ENCODE assay signal across 13 mouse cellular contexts in genomic region chr14:26670964-26671363, GRCm38 (mm10). TPM values are rescaled to one million over a fixed set of nuclear protein-coding genes. Genes with fewer than 3 reads are reported as not detected.
DNase-seq lines count a peak whose midpoint lies in the region; ATAC-seq and TF ChIP-seq lines count a peak whose summit lies in the region.
"Had no signal": no experiment of that assay in that cellular context is flagged by ENCODE, and none has a peak within 500 bp of the region (broad histone marks: within the 10 kb centered on the region; RNA-seq: fewer than 3 reads in every experiment).

No protein-coding gene starts in this region.

- dilution Hi-C loops in CH12.LX (cut with MboI; ENCODE audit: extremely low pct_ligation_motif_present, extremely low pct_unique_long_range_greater_than_20kb, low sequenced_read_pairs) = no loop called here

- H3K36me3 ChIP-seq in heart, embryonic 11.5 days (ENCODE audit: control insufficient read depth, insufficient read depth, low read length) = peaks cover under 1% of the 10 kb centered on the region; the same call in 1 of the 2 replicates
- H3K36me3 ChIP-seq in lung, embryonic 14.5 days (ENCODE audit: insufficient read depth) = peaks cover 6% of the 10 kb centered on the region; the same call in 1 of the 2 replicates
- peaks cover 0 to 6% of the 10 kb centered on the region in 2 experiments for H3K36me3 ChIP-seq in CH12.LX (replicated peaks in 1 of 2; ENCODE audit: control insufficient read depth in 1 of 2, insufficient read depth in 1 of 2, low read length in 1 of 2)
- peaks cover 5% of the 10 kb centered on the region for H3K36me3 ChIP-seq in liver, embryonic 13.5 days

- in situ Hi-C loops in CH12.LX (cut with MboI; ENCODE audit: low pct_ligation_motif_present, low pct_unique_long_range_greater_than_20kb, low sequenced_read_pairs) = no loop called here

- no peak for TF ChIP-seq EP300 in CH12.LX (IDR thresholded peaks at IDR 0.05; ENCODE audit: low read length)

- H3K27me3 ChIP-seq in heart, embryonic 11.5 days (ENCODE audit: control insufficient read depth, insufficient read depth, low read length) = no peaks in the 10 kb centered on the region
- no peaks in the 10 kb centered on the region for H3K27me3 ChIP-seq in lung, embryonic 14.5 days (ENCODE audit: insufficient read depth, low read length)
- H3K27me3 ChIP-seq in CH12.LX (replicated peaks) = no peaks in the 10 kb centered on the region
- no peaks in the 10 kb centered on the region for H3K27me3 ChIP-seq in liver, embryonic 13.5 days

- H3K79me2 ChIP-seq in CH12.LX (replicated peaks; ENCODE audit: control insufficient read depth, extremely low read depth, insufficient read depth, poor library complexity, severe bottlenecking) = peaks cover 37% of the 10 kb centered on the region

- no peak overlapping the region for H3K9ac ChIP-seq in heart, embryonic 11.5 days (ENCODE audit: low read depth, low read length)
- H3K9ac ChIP-seq in lung, embryonic 14.5 days = no peak overlapping the region
- 0 out of 2 replicates have a peak overlapping the region, but pooled peaks have one; percentile 51 for H3K9ac ChIP-seq in CH12.LX (ENCODE audit: insufficient read depth, low read depth)
- H3K9ac ChIP-seq in liver, embryonic 13.5 days = peak overlapping the region; percentile 92; the same call in 1 of the 2 replicates

- TF ChIP-seq RAD21 in CH12.LX (IDR thresholded peaks at IDR 0.05; ENCODE audit: low read depth, low read length) = peak; percentile 44

- DNase-seq in heart, postnatal 25 days (ENCODE audit: low spot score) = no peak
- no peak for DNase-seq in lung, embryonic 14.5 days
- no peak for DNase-seq in lung, postnatal 14 days
- DNase-seq in CH12.LX (ENCODE audit: extremely low read depth) = peak; percentile 41
- DNase-seq in liver, embryonic 13.5 days = no peak
- no peak for DNase-seq in gastrocnemius, adult 8-10 months (ENCODE audit: low spot score in 2 of 2)
- DNase-seq in right cerebral cortex, adult 18-20 months = no peak
- DNase-seq: cerebellum, adult 9-10 months; kidney, adult 11 months; thymus, adult 2 months had no signal

- ATAC-seq in heart, embryonic 11.5 days (replicated peaks; ENCODE audit: insufficient number of reproducible peaks, low FRiP score, low TSS enrichment) = no peak
- no peak for ATAC-seq in lung, embryonic 14.5 days (ENCODE audit: insufficient read depth)
- no peak for ATAC-seq in liver, embryonic 13.5 days (ENCODE audit: low read depth)
- ATAC-seq: midbrain, embryonic 16.5 days had no signal

- no peak overlapping the region for H3K4me3 ChIP-seq in heart, embryonic 11.5 days (ENCODE audit: low read depth, low read length)
- no peak overlapping the region for H3K4me3 ChIP-seq in lung, embryonic 14.5 days (ENCODE audit: low read depth, low read length)
- no peak overlapping the region for H3K4me3 ChIP-seq in CH12.LX (replicated peaks in 1 of 3; ENCODE audit: low read depth in 2 of 3, low read length in 2 of 3, poor library complexity in 1 of 3)
- peak overlapping the region; percentile 95 for H3K4me3 ChIP-seq in liver, embryonic 13.5 days (replicated peaks)

- H3K4me1 ChIP-seq in heart, embryonic 11.5 days (ENCODE audit: control insufficient read depth, insufficient read depth, low read length) = peaks cover 15% of the 10 kb centered on the region; the same call in 1 of the 2 replicates
- peaks cover 9% of the 10 kb centered on the region for H3K4me1 ChIP-seq in lung, embryonic 14.5 days (ENCODE audit: insufficient read depth)
- H3K4me1 ChIP-seq in CH12.LX (ENCODE audit: control insufficient read depth in 1 of 2, insufficient read depth in 2 of 2) = peaks cover 5 to 47% of the 10 kb centered on the region in 2 experiments
- peaks cover 72% of the 10 kb centered on the region for H3K4me1 ChIP-seq in liver, embryonic 13.5 days (replicated peaks)

- intact Hi-C loops in heart, postnatal 25 days (cut with DNase I) = no loop called here

- TF ChIP-seq POLR2A in CH12.LX (IDR thresholded peaks at IDR 0.05; ENCODE audit: low read depth, low read length) = no peak

- H3K9me3 ChIP-seq in heart, embryonic 11.5 days (replicated peaks; ENCODE audit: control insufficient read depth, low read length) = no peaks in the 10 kb centered on the region
- H3K9me3 ChIP-seq in lung, embryonic 14.5 days (ENCODE audit: low read depth, low read length) = no peaks in the 10 kb centered on the region
- H3K9me3 ChIP-seq in CH12.LX (replicated peaks; ENCODE audit: low read length) = peaks cover 3% of the 10 kb centered on the region
- no peaks in the 10 kb centered on the region for H3K9me3 ChIP-seq in liver, embryonic 13.5 days (replicated peaks)

- H3K27ac ChIP-seq in heart, embryonic 11.5 days (ENCODE audit: low read depth, low read length) = no peak overlapping the region
- H3K27ac ChIP-seq in lung, embryonic 14.5 days (ENCODE audit: low read depth) = no peak overlapping the region
- no peak overlapping the region for H3K27ac ChIP-seq in CH12.LX (ENCODE audit: insufficient read depth, low read depth)
- H3K27ac ChIP-seq in liver, embryonic 13.5 days = peak overlapping the region; percentile 89; the same call in 1 of the 2 replicates

- TF ChIP-seq CTCF in lung, embryonic 14.5 days (IDR thresholded peaks at IDR 0.05; ENCODE audit: low read depth) = no peak
- peak in 1 of 2 experiments; percentile 82; a peak in 2 of 4 replicates for TF ChIP-seq CTCF in CH12.LX (conservative IDR thresholded peaks at IDR 0.05 in 1 of 2, IDR thresholded peaks at IDR 0.05 in 1 of 2; ENCODE audit: low read depth in 2 of 2, low read length in 2 of 2)

- H3K4me2 ChIP-seq in heart, embryonic 11.5 days = peak overlapping the region; percentile 87; the same call in 1 of the 2 replicates
- peak overlapping the region; percentile 96; the same call in 1 of the 2 replicates for H3K4me2 ChIP-seq in lung, embryonic 14.5 days
- H3K4me2 ChIP-seq in CH12.LX (ENCODE audit: insufficient read depth, low read depth, poor library complexity, severe bottlenecking) = peak overlapping the region; percentile 95
- H3K4me2 ChIP-seq in liver, embryonic 13.5 days = peak overlapping the region; percentile 98

TF ChIP-seq in CH12.LX, 34 proteins besides CTCF, POLR2A, EP300 and RAD21:
- peak; percentile 50 for TF ChIP-seq SMC3 (IDR thresholded peaks at IDR 0.05; ENCODE audit: low read depth, low read length)
- no peak for TF ChIP-seq NELFE (IDR thresholded peaks at IDR 0.05; ENCODE audit: low read depth, low read length)
- no peak for TF ChIP-seq HCFC1 (IDR thresholded peaks at IDR 0.05; ENCODE audit: low read depth, low read length)
- TF ChIP-seq MYC (IDR thresholded peaks at IDR 0.05; ENCODE audit: low read depth, low read length) = no peak
- no peak for TF ChIP-seq MAZ (IDR thresholded peaks at IDR 0.05; ENCODE audit: low read depth, low read length)
- TF ChIP-seq E2F4 (IDR thresholded peaks at IDR 0.05; ENCODE audit: insufficient replicate concordance, low read depth, low read length) = 0 out of 2 replicates have a peak, but pooled peaks have one; percentile 7

RNA-seq across cellular contexts. Expression of gene Pde12, which starts 1.3 kb away (rescaled TPM):
- 11.0 and 11.4 TPM in 2 replicates for polyA plus RNA-seq in heart, embryonic 11.5 days (2014; fragmentation: Nextera tagmentation; extraction: Ambion mirVana)
- total RNA-seq in heart, postnatal 25 days (2021) = 1 to 10 TPM; 4.5 to 4.6 TPM
- 10.6 and 11.5 TPM in 2 replicates for polyA plus RNA-seq in lung, embryonic 14.5 days (2014; fragmentation: Nextera tagmentation; extraction: Ambion mirVana)
- total RNA-seq in CH12.LX (2012; rRNA removed) = 8.4 and 10.6 TPM in 2 replicates
- 13.9 and 14.2 TPM in 2 replicates for total RNA-seq in CH12.LX (2014; rRNA removed)
- 11.9 and 14.9 TPM in 2 replicates for polyA plus RNA-seq in CH12.LX (2012; ENCODE audit: insufficient read length, low read depth)
- 8.4 and 9.6 TPM in 2 replicates for polyA plus RNA-seq in liver, embryonic 13.5 days (2015; fragmentation: Nextera tagmentation; extraction: Ambion mirVana)
- total RNA-seq in gastrocnemius, adult 8-10 months (2022) = 1 to 10 TPM; 3.7 to 4.7 (median 4.0) TPM

RNA-seq across cellular contexts. Expression of gene Dnah12, which starts 22.1 kb away (rescaled TPM):
- polyA plus RNA-seq in heart, embryonic 11.5 days (2014; fragmentation: Nextera tagmentation; extraction: Ambion mirVana) = 0.03 and 0.25 TPM in 2 replicates
- under 1 TPM; 0.03 to 0.06 TPM for total RNA-seq in heart, postnatal 25 days (2021)
- 0.11 and 0.15 TPM in 2 replicates for polyA plus RNA-seq in lung, embryonic 14.5 days (2014; fragmentation: Nextera tagmentation; extraction: Ambion mirVana)
- total RNA-seq in CH12.LX (2012; rRNA removed) (0.04 TPM in 2 replicates), CH12.LX (2014; rRNA removed) (0.13 and 0.19 TPM in 2 replicates)
- polyA plus RNA-seq in CH12.LX (2012; ENCODE audit: insufficient read length, low read depth) = 0.04 and 0.07 TPM in 2 replicates
- polyA plus RNA-seq in liver, embryonic 13.5 days (2015; fragmentation: Nextera tagmentation; extraction: Ambion mirVana) = 0.02 TPM in 2 replicates
- total RNA-seq in gastrocnemius, adult 8-10 months (2022) = not detected
- polyA plus RNA-seq: embryonic facial prominence, embryonic 11.5 days had no signal

RNA-seq across cellular contexts. Expression of gene Arf4, which starts 33.1 kb away (rescaled TPM):
- polyA plus RNA-seq in heart, embryonic 11.5 days (2014; fragmentation: Nextera tagmentation; extraction: Ambion mirVana) = 479 and 484 TPM in 2 replicates
- total RNA-seq in heart, postnatal 25 days (2021) = 10 to 100 TPM; 72.4 to 77.6 TPM
- 586 and 611 TPM in 2 replicates for polyA plus RNA-seq in lung, embryonic 14.5 days (2014; fragmentation: Nextera tagmentation; extraction: Ambion mirVana)
- total RNA-seq in CH12.LX (2012; rRNA removed) (43.3 and 50.7 TPM in 2 replicates), CH12.LX (2014; rRNA removed) (66.6 and 74.2 TPM in 2 replicates)
- polyA plus RNA-seq in CH12.LX (2012; ENCODE audit: insufficient read length, low read depth) = 84.0 and 86.4 TPM in 2 replicates
- 160 and 203 TPM in 2 replicates for polyA plus RNA-seq in liver, embryonic 13.5 days (2015; fragmentation: Nextera tagmentation; extraction: Ambion mirVana)
- 10 to 100 TPM; 21.4 to 35.6 (median 25.4) TPM for total RNA-seq in gastrocnemius, adult 8-10 months (2022)

Comparison
In these comparisons a context has a peak if more than half of its experiments do, and no peak if none do; other contexts are left out.
1. H3K9ac ChIP-seq: peak in CH12.LX (single experiment) and liver, embryonic 13.5 days (single experiment); none in heart, embryonic 11.5 days (single experiment) and lung, embryonic 14.5 days (single experiment).
2. Peak in every context shown above with its lines, with median percentiles within 50 percentile points of each other: H3K4me2 ChIP-seq.